Mouse (Mus musculus) myocyte (in vitro differentiated cells): Measurements from ENCODE around the gene Phf13.

Experiments used
- CEBPB ChIP-seq: IDR thresholded peaks from 2 replicates; pipeline ENCODE4 v1.6.1; 2011; ENCODE audit warnings: mild to moderate bottlenecking, moderate library complexity; ENCODE audit not compliant: poor library complexity, insufficient read depth, severe bottlenecking
- E2F4 ChIP-seq: IDR thresholded peaks from one replicate; pipeline ENCODE4 v1.6.1; 2011; ENCODE audit warnings: mild to moderate bottlenecking, control low read depth, moderate library complexity; ENCODE audit not compliant: insufficient read depth
- MAX ChIP-seq: IDR thresholded peaks from one replicate; pipeline ENCODE4 v1.6.1; 2011; ENCODE audit warnings: low read depth, mild to moderate bottlenecking, control low read depth
- MYOD1 ChIP-seq, 3 experiments: IDR thresholded peaks; one replicate each; pipeline ENCODE4 v1.6.1; 2011; ENCODE audit warnings: control low read depth in 2 of 3, low read depth in 2 of 3, mild to moderate bottlenecking in 2 of 3, moderate library complexity in 1 of 3; ENCODE audit not compliant: insufficient read length in 2 of 3, control insufficient read depth in 1 of 3
- MYOG ChIP-seq, 3 experiments: IDR thresholded peaks; one replicate each; pipeline ENCODE4 v1.6.1; 2011; ENCODE audit warnings: control low read depth in 2 of 3, low read depth in 2 of 3, mild to moderate bottlenecking in 2 of 3; ENCODE audit not compliant: insufficient read length in 2 of 3, control insufficient read depth in 1 of 3, insufficient read depth in 1 of 3
- POLR2A ChIP-seq: IDR thresholded peaks from one replicate; pipeline ENCODE4 v1.6.1; 2011; ENCODE audit warnings: low read depth, mild to moderate bottlenecking, control low read depth, moderate library complexity; ENCODE audit not compliant: insufficient read length
- REST ChIP-seq: IDR thresholded peaks from one replicate; pipeline ENCODE4 v1.6.1; 2011; ENCODE audit warnings: mild to moderate bottlenecking, control low read depth, moderate library complexity; ENCODE audit not compliant: insufficient read depth, insufficient read length
- SRF ChIP-seq: IDR thresholded peaks from one replicate; pipeline ENCODE4 v1.6.1; 2011; ENCODE audit warnings: low read depth; ENCODE audit not compliant: control insufficient read depth, insufficient read length
- TCF12 ChIP-seq: IDR thresholded peaks from one replicate; pipeline ENCODE4 v1.6.1; 2011; ENCODE audit warnings: mild to moderate bottlenecking, control low read depth; ENCODE audit not compliant: poor library complexity, insufficient read depth, severe bottlenecking
- TCF3 ChIP-seq: IDR thresholded peaks from one replicate; pipeline ENCODE4 v1.6.1; 2011; ENCODE audit warnings: low read depth, control low read depth; ENCODE audit not compliant: insufficient read length
- USF1 ChIP-seq: IDR thresholded peaks from one replicate; pipeline ENCODE4 v1.6.1; 2011; ENCODE audit warnings: low read depth, mild to moderate bottlenecking, control low read depth, moderate library complexity

DNA sequence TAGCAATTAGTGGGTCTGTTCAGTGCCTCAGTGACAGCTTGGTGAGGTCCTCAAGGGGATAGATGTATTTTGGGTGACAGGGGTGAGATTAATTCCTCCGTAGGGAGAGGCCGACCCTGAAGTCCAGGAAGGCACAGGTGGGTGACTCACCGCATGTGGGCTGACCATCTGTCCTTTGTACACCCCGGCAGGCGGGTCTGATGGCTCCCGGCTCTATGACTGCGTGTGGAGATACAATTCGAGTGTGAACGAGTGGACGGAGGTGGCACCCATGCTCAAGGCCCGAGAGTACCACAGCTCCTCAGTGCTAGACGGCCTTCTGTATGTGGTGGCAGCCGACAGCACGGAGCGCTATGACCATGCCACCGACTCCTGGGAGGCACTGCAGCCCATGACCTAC lies 16.1 kb upstream of the Phf13 start:
- TF ChIP-seq E2F4 (no peak), USF1 (no peak), SRF (no peak), TCF12 (no peak), MYOD1 (IDR thresholded peaks at IDR 0.05; ENCODE audit: control insufficient read depth in 1 of 3, insufficient read length in 2 of 3, low read depth in 2 of 3) (peak in 2 of 3 experiments; percentile 46 to 79), POLR2A (no peak), REST (no peak), CEBPB (no peak), TCF3 (no peak), MAX (no peak), MYOG (IDR thresholded peaks at IDR 0.05; ENCODE audit: control insufficient read depth in 1 of 3, insufficient read depth in 1 of 3, insufficient read length in 2 of 3, low read depth in 2 of 3) (peak in 2 of 3 experiments; percentile 30 to 72)
